Mouse (Mus musculus): ENCODE results near the gene Xpr1. TPM values are rescaled to one million over a fixed set of nuclear protein-coding genes. Genes with fewer than 3 reads are reported as not detected.

Xpr1 gene
- total and polyA plus RNA-seq, 3 experiments = 11.5 to 176 (median 43.4) TPM

DNA sequence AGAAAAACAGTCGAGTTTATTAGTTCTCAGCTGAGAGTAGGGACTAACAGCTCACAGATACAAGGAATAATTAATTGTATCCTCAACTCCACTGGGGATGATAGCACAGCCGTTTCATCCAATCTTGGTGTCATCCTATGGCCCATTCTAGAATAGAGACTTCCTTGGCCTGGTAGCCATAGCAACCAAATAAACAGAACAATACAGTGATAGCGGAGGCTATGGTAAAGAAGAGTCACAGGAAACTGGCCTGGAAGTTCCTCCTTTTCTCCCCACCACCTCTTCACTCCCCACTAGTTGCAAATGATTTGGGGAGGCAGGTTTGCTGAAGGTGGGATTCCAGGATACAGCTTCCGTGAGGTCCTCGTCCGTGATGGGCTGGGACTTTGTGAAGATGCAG is 30.1 kb upstream of the Xpr1 start:
- Histone ChIP-seq H3K27me3 (ENCODE audit: insufficient read depth, low read length) (peaks cover 4% of the 10 kb centered on the region; the same call in 1 of the 2 replicates), H3K4me3 (ENCODE audit: low read depth, low read length) (no peak overlapping the region), H3K9me3 (replicated peaks) (no peaks in the 10 kb centered on the region), H3K4me1 (ENCODE audit: insufficient read depth, low read depth, low read length) (peaks cover 8% of the 10 kb centered on the region), H3K36me3 (replicated peaks) (no peaks in the 10 kb centered on the region)
- TF ChIP-seq GATA2 (IDR thresholded peaks at IDR 0.05; ENCODE audit: borderline replicate concordance, low read depth, low read length) = no peak
- no peak for TF ChIP-seq GATA1 (IDR thresholded peaks at IDR 0.05; ENCODE audit: borderline replicate concordance, low read length)
- TF ChIP-seq TAL1 (conservative IDR thresholded peaks at IDR 0.05; ENCODE audit: low read depth, low read length) = no peak
- TF ChIP-seq CTCF (IDR thresholded peaks at IDR 0.05; ENCODE audit: low read depth, low read length) = no peak
- TF ChIP-seq POLR2AphosphoS5 (IDR thresholded peaks at IDR 0.05; ENCODE audit: insufficient replicate concordance, low read depth, low read length) = no peak
- ATAC-seq (ENCODE audit: extremely low read depth, insufficient number of reproducible peaks, low FRiP score, poor library complexity, severe bottlenecking) (no peak; the same call in 1 of the 2 replicates), DNase-seq (ENCODE audit: low spot score) (no peak)

DNA sequence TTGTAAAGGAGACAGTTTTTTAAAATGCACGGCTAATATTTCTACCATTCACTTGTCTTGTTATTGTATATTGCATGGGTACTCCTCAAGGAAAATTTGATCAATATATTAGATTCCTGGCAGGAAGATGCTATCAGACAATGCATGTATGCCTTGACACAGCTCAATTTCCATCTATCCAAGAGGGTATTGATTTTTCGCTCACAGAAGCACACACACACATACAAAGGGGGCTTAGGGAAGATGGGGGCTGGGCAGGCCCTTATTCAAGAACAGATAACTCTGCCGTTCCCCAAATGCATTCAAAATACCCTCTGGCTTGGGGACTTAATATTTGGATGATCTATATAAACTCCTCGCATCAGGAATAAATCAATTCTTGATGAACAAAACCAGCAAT is 25.9 kb upstream of the Xpr1 start:
- no peak for TF ChIP-seq POLR2AphosphoS5 (IDR thresholded peaks at IDR 0.05; ENCODE audit: insufficient replicate concordance, low read depth, low read length)
- no peak for TF ChIP-seq GATA1 (IDR thresholded peaks at IDR 0.05; ENCODE audit: borderline replicate concordance, low read length)
- no peak for TF ChIP-seq TAL1 (conservative IDR thresholded peaks at IDR 0.05; ENCODE audit: low read depth, low read length)
- TF ChIP-seq CTCF (IDR thresholded peaks at IDR 0.05; ENCODE audit: low read depth, low read length) = no peak
- no peak for TF ChIP-seq GATA2 (IDR thresholded peaks at IDR 0.05; ENCODE audit: borderline replicate concordance, low read depth, low read length)
- ATAC-seq (ENCODE audit: extremely low read depth, insufficient number of reproducible peaks, low FRiP score, poor library complexity, severe bottlenecking) (no peak), DNase-seq (ENCODE audit: low spot score) (no peak)
- Histone ChIP-seq H3K4me3 (ENCODE audit: low read depth, low read length) (no peak overlapping the region), H3K36me3 (replicated peaks) (no peaks in the 10 kb centered on the region), H3K9me3 (replicated peaks) (no peaks in the 10 kb centered on the region), H3K4me1 (ENCODE audit: insufficient read depth, low read depth, low read length) (peaks cover 14% of the 10 kb centered on the region), H3K27me3 (ENCODE audit: insufficient read depth, low read length) (no peaks in the 10 kb centered on the region)

DNA sequence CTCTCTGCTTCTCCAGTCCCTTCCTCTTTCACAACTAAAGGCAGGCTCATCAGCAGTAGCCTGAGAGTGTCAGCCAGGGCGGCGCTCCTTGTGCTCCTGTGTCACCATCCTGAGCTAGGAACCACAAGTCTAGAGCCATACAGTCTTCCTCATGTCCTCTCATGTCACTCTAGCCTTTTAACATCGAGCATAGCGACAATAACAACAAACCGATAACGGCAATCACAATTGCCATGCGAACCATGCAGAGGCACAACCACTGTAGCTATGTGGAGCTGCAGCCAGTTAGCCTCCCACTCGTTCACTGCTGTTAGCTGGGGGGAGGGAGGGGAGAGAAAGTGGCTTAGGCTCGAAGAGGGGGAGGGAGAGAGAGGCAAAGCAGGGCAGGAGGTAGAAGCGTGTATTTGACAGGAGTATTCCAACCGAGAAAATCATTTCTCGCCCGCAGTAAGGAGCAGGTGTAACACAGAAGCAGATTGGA is 25.3 kb upstream of the Xpr1 start:
- H3K4me1 ChIP-seq (ENCODE audit: insufficient read depth, low read depth, low read length) = peaks cover 17% of the 10 kb centered on the region
- ATAC-seq (ENCODE audit: extremely low read depth, insufficient number of reproducible peaks, low FRiP score, poor library complexity, severe bottlenecking) (no peak), DNase-seq (ENCODE audit: low spot score) (no peak)
- no peaks in the 10 kb centered on the region for H3K9me3 ChIP-seq (replicated peaks)
- H3K27me3 ChIP-seq (ENCODE audit: insufficient read depth, low read length) = no peaks in the 10 kb centered on the region
- TF ChIP-seq GATA2 (IDR thresholded peaks at IDR 0.05; ENCODE audit: borderline replicate concordance, low read depth, low read length) (no peak), GATA1 (IDR thresholded peaks at IDR 0.05; ENCODE audit: borderline replicate concordance, low read length) (no peak), POLR2AphosphoS5 (IDR thresholded peaks at IDR 0.05; ENCODE audit: insufficient replicate concordance, low read depth, low read length) (no peak), CTCF (IDR thresholded peaks at IDR 0.05; ENCODE audit: low read depth, low read length) (no peak), TAL1 (conservative IDR thresholded peaks at IDR 0.05; ENCODE audit: low read depth, low read length) (no peak)
- no peak overlapping the region for H3K4me3 ChIP-seq (ENCODE audit: low read depth, low read length)
- H3K36me3 ChIP-seq (replicated peaks) = no peaks in the 10 kb centered on the region

DNA sequence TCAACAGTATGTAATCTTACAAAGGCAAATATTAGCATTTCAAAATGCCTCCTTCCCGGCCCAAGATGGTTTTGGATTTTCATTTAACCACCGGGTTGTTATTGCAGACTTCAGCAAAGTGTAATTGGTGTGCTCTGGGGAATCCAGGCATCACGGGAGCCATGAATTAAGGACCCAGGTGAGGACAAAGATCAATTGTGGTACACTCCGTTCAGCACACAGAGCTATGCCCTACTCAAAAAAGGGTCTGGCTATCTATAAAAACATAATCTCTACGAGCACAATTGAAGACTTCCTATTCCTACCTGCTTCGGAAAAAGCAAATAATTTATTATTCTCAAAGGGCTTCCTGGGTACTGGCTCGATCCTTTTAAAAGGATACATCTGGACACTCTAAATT is 22.3 kb upstream of the Xpr1 start:
- H3K36me3 ChIP-seq (replicated peaks) = no peaks in the 10 kb centered on the region
- ATAC-seq (ENCODE audit: extremely low read depth, insufficient number of reproducible peaks, low FRiP score, poor library complexity, severe bottlenecking) (no peak), DNase-seq (ENCODE audit: low spot score) (no peak)

DNA sequence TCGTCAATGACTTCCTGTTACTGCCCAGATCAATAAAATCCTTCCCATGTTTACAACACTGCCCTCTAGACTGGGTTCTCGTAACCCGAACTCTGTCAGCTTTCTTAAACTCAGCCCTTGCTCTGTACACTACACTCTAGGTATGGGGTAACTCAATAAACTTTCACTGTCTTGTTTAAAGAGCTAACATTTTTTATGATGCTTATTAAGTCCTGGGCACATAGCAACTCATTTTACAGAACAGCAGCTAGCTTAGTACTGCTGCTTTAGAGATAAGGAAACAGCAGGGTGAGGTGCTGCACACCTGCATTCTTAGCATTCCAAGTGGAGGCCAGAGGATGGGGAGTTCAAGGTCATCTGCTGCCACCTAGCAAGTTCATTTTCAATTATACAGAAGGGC is 21.3 kb upstream of the Xpr1 start:
- ATAC-seq (ENCODE audit: extremely low read depth, insufficient number of reproducible peaks, low FRiP score, poor library complexity, severe bottlenecking) (no peak), DNase-seq (ENCODE audit: low spot score) (no peak)
- Histone ChIP-seq H3K4me1 (ENCODE audit: insufficient read depth, low read depth, low read length) (peaks cover 17% of the 10 kb centered on the region), H3K4me3 (ENCODE audit: low read depth, low read length) (no peak overlapping the region), H3K27me3 (ENCODE audit: insufficient read depth, low read length) (no peaks in the 10 kb centered on the region), H3K36me3 (replicated peaks) (no peaks in the 10 kb centered on the region), H3K9me3 (replicated peaks) (no peaks in the 10 kb centered on the region)
- TF ChIP-seq GATA2 (IDR thresholded peaks at IDR 0.05; ENCODE audit: borderline replicate concordance, low read depth, low read length) (no peak), TAL1 (conservative IDR thresholded peaks at IDR 0.05; ENCODE audit: low read depth, low read length) (no peak), GATA1 (IDR thresholded peaks at IDR 0.05; ENCODE audit: borderline replicate concordance, low read length) (no peak), POLR2AphosphoS5 (IDR thresholded peaks at IDR 0.05; ENCODE audit: insufficient replicate concordance, low read depth, low read length) (no peak), CTCF (IDR thresholded peaks at IDR 0.05; ENCODE audit: low read depth, low read length) (no peak)

More for the DNA sequence above, 22.3 kb upstream of the Xpr1 start:
- TF ChIP-seq GATA2 (IDR thresholded peaks at IDR 0.05; ENCODE audit: borderline replicate concordance, low read depth, low read length) = no peak
- TF ChIP-seq GATA1 (IDR thresholded peaks at IDR 0.05; ENCODE audit: borderline replicate concordance, low read length) = no peak
- TF ChIP-seq TAL1 (conservative IDR thresholded peaks at IDR 0.05; ENCODE audit: low read depth, low read length) = no peak
- no peak for TF ChIP-seq POLR2AphosphoS5 (IDR thresholded peaks at IDR 0.05; ENCODE audit: insufficient replicate concordance, low read depth, low read length)
- TF ChIP-seq CTCF (IDR thresholded peaks at IDR 0.05; ENCODE audit: low read depth, low read length) = no peak
- peaks cover 17% of the 10 kb centered on the region for H3K4me1 ChIP-seq (ENCODE audit: insufficient read depth, low read depth, low read length)
- H3K4me3 ChIP-seq (ENCODE audit: low read depth, low read length) = no peak overlapping the region
- H3K27me3 ChIP-seq (ENCODE audit: insufficient read depth, low read length) = no peaks in the 10 kb centered on the region
- no peaks in the 10 kb centered on the region for H3K9me3 ChIP-seq (replicated peaks)

DNA sequence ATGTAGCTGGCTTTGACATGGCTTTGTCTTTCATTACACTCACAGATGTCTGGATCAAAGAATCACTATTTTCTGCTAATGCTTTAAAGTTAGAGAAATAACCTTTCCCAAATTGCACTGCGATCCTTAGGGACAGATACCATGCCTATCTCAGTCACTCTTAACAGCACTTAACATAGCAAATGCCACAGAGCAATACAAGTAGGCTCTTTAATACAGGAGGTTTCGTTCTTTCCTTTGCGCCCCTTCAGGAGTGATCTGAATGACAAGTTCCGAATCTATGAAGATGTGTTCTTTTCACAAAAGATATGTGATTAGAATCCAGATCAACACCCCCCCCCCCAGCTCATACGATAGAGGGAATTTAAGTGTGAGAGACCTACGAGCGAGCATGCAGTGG is 12.1 kb upstream of the Xpr1 start:
- no peaks in the 10 kb centered on the region for H3K27me3 ChIP-seq (ENCODE audit: insufficient read depth, low read length)
- TF ChIP-seq GATA1 (IDR thresholded peaks at IDR 0.05; ENCODE audit: borderline replicate concordance, low read length) = no peak
- TF ChIP-seq POLR2AphosphoS5 (IDR thresholded peaks at IDR 0.05; ENCODE audit: insufficient replicate concordance, low read depth, low read length) = no peak
- no peak for TF ChIP-seq CTCF (IDR thresholded peaks at IDR 0.05; ENCODE audit: low read depth, low read length)
- TF ChIP-seq GATA2 (IDR thresholded peaks at IDR 0.05; ENCODE audit: borderline replicate concordance, low read depth, low read length) = no peak
- no peak for TF ChIP-seq TAL1 (conservative IDR thresholded peaks at IDR 0.05; ENCODE audit: low read depth, low read length)
- H3K4me1 ChIP-seq (ENCODE audit: insufficient read depth, low read depth, low read length) = peaks cover 37% of the 10 kb centered on the region
- ATAC-seq (ENCODE audit: extremely low read depth, insufficient number of reproducible peaks, low FRiP score, poor library complexity, severe bottlenecking) = no peak
- H3K9me3 ChIP-seq (replicated peaks) = no peaks in the 10 kb centered on the region
- no peak overlapping the region for H3K4me3 ChIP-seq (ENCODE audit: low read depth, low read length)
- no peak for DNase-seq (ENCODE audit: low spot score)
- no peaks in the 10 kb centered on the region for H3K36me3 ChIP-seq (replicated peaks)
